Mouse (Mus musculus) liver, adult 2 months (tissue): ENCODE data around the gene Acoxl.

Source experiments
- CTCF ChIP-seq: fragments of 200-500 bp; IDR thresholded peaks from 2 replicates; pipeline ENCODE4 v1.5.1; 2011; ENCODE audit warnings: low read depth, low read length, control low read depth
- POLR2A ChIP-seq: fragments of 200-500 bp; IDR thresholded peaks from 2 replicates; pipeline ENCODE4 v1.6.1; 2011; ENCODE audit warnings: low read length, control low read depth; ENCODE audit not compliant: insufficient read depth; ENCODE audit errors: extremely low read depth

DNA sequence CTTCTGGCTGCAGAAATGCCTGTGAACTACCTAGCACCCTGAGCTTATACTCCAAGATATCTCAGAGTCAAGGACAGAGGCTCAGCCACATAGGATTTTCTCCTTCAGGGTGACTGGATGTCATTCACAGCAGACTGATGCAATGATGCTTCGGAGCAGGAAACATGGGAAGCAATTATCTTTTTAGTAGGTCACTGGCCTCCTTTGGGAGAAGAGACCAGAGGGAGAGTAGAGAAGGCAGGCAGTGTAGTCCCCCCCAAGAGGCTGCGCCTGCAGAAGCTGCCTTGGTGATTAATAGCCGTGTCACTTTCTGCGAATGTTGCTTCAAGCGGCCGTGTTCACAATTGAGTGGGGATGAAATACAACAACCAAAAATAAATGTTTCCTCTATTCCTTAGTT is 121.9 kb downstream of the Acoxl start:
- no peak for TF ChIP-seq CTCF
- no peak for TF ChIP-seq POLR2A
